Mouse (Mus musculus) ES-Bruce4 (cell line): ENCODE data around the gene Mrrf.

Experiments
- CTCF ChIP-seq: IDR thresholded peaks from one replicate; pipeline ENCODE4 v1.8.1; 2011; ENCODE audit warnings: low read depth, low read length
- EP300 ChIP-seq: IDR thresholded peaks from 2 replicates; pipeline ENCODE4 v1.6.1; 2011; ENCODE audit warnings: low read depth, low read length; ENCODE audit not compliant: insufficient read depth
- POLR2A ChIP-seq: IDR thresholded peaks from one replicate; pipeline ENCODE4 v1.8.1; 2011; ENCODE audit warnings: low read length; ENCODE audit not compliant: insufficient read depth

DNA sequence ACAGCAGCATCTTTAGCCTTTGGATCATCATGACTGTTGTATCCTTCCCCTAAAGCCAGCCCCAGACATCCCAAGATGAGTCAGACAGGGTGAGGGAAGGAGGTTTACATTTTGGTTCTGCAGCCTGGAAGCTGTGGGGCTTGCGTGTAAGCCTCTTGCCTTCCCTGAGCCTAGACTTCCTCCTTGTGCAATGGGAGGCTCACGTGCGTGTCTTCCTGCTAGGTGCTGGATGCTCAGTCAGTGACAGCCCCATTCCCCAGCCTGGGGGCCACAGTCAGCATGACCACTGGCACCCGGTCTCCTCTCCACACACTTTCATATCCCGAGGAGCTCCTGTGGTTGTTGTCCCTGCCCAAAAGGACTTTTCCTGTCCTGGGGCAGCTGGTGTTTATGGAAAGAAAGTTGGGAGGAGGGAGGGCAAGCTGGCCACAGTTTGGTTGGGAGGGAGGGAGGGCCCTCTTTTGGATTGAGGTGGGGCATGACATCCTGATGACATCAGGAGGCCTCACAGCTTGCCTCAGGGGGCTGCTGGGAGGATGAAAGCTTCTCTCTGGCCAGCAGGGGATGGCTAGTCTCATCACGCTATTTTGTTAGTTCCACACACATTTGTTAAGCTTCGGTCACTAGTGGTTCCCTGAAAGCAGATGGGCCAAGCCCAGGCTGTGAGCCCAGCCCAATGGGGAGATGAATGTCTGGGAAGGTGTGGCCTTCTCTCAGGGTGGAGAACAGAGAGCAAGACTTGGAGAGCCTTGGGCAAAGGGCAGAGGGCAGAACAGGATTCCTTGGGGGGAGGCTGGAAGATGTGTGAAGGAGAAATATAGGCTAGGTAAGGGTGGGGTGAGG lies 98.6 kb downstream of the Mrrf start:
- TF ChIP-seq POLR2A: no peak
- TF ChIP-seq CTCF: no peak
- TF ChIP-seq EP300: no peak
